Mouse (Mus musculus) liver, postnatal 0 days (tissue): Measurements from ENCODE around the gene Drosha. TPM values are rescaled to one million over a fixed set of nuclear protein-coding genes. Genes with fewer than 3 reads are reported as not detected.

Source experiments
- ATAC-seq: fragments of 200-750 bp; cut with Nextera tagmentation; 2 replicates; pipeline ENCODE4 v1.8.0; 2017; ENCODE audit warnings: mild to moderate bottlenecking, moderate library complexity
- DNase-seq: peaks from one replicate; pipeline ENCODE4 v3.0.0-alpha.2; 2016
- H3K27ac ChIP-seq: fragments of 300-500 bp; sonication (generic); 2 replicates; pipeline ENCODE4 v1.5.1; 2014; ENCODE audit warnings: antibody characterized with exemption, moderate library complexity, mild to moderate bottlenecking, low read depth
- H3K27me3 ChIP-seq: fragments of 300-500 bp; sonication (generic); 2 replicates; pipeline ENCODE4 v1.6.1; 2014; ENCODE audit warnings: low read length, control low read depth, mixed read lengths; ENCODE audit not compliant: insufficient read depth
- H3K36me3 ChIP-seq: fragments of 300-500 bp; sonication (generic); replicated peaks from 2 replicates; pipeline ENCODE4 v1.6.1; 2014; ENCODE audit warnings: mild to moderate bottlenecking, control low read depth, low read length, moderate library complexity, mixed read lengths; ENCODE audit not compliant: insufficient read depth
- H3K4me1 ChIP-seq: fragments of 300-500 bp; sonication (generic); 2 replicates; pipeline ENCODE4 v1.6.1; 2014; ENCODE audit warnings: antibody characterized with exemption, mild to moderate bottlenecking, control low read depth; ENCODE audit not compliant: insufficient read depth
- H3K4me2 ChIP-seq: fragments of 300-500 bp; sonication (generic); 2 replicates; pipeline ENCODE4 v1.6.1; 2014; ENCODE audit warnings: low read depth, mild to moderate bottlenecking, low read length, moderate library complexity, mixed read lengths
- H3K4me3 ChIP-seq: fragments of 300-500 bp; sonication (generic); 2 replicates; pipeline ENCODE4 v1.5.1; 2014; ENCODE audit warnings: low read depth, low read length
- H3K9ac ChIP-seq: fragments of 300-500 bp; sonication (generic); replicated peaks from 2 replicates; pipeline ENCODE4 v1.6.1; 2014; ENCODE audit warnings: mild to moderate bottlenecking, moderate library complexity
- H3K9me3 ChIP-seq: fragments of 300-500 bp; sonication (generic); 2 replicates; pipeline ENCODE4 v1.6.1; 2016; ENCODE audit warnings: mild to moderate bottlenecking, control low read depth, low read length, mixed read lengths
- CTCF ChIP-seq: sonication (generic); IDR thresholded peaks from 2 replicates; pipeline ENCODE4 v1.5.1; 2016; ENCODE audit warnings: antibody characterized with exemption, low read depth
- EP300 ChIP-seq: IDR thresholded peaks from 2 replicates; pipeline ENCODE4 v1.6.1; 2016; ENCODE audit warnings: antibody characterized with exemption, low read depth, mild to moderate bottlenecking
- WGBS: fragments of 180-500 bp; shearing (Covaris S2); extraction: QIAGEN DNeasy Blood & Tissue Kit; methylation state at CpG from one replicate; pipeline ENCODE4 v1.1.7; 2014; ENCODE audit not compliant: insufficient replicate concordance; 5-methylcytosine and 5-hydroxymethylcytosine counted together
- polyA plus RNA-seq: library from polyadenylated mRNA; unstranded; fragments of >200 nt; fragmentation: Nextera tagmentation; extraction: Ambion mirVana; gene quantifications from 2 replicates; pipeline ENCODE4 v1.2.1, GENCODE M21; 2015

Gene Drosha
- polyA plus RNA-seq, 1 experiment from 2014 or later: 5.2 TPM

GRCm38 (mm10) chr15:12824965-12825364 lies 350 bp downstream of the Drosha start:
- no peak for TF ChIP-seq EP300
- TF ChIP-seq CTCF: peak; percentile 21
- peak; percentile 43 for ATAC-seq
- H3K27me3 ChIP-seq: no peaks in the 10 kb centered on the region
- H3K9ac ChIP-seq: peak overlapping the region; percentile 95
- peaks cover 27% of the 10 kb centered on the region for H3K4me1 ChIP-seq
- WGBS: under 1% methylated on average over 31 of the region's 31 CpGs
- H3K9me3 ChIP-seq: no peaks in the 10 kb centered on the region
- peak overlapping the region; percentile 86 for H3K4me2 ChIP-seq
- peaks cover 24% of the 10 kb centered on the region for H3K36me3 ChIP-seq
- H3K27ac ChIP-seq: peak overlapping the region; percentile 75
- H3K4me3 ChIP-seq: peak overlapping the region; percentile 95
- DNase-seq: no peak

- WGBS: 51% methylated on average over 12 of the region's 12 CpGs
- Histone ChIP-seq H3K4me2 (peak overlapping the region; percentile 86), H3K36me3 (peaks cover 22% of the 10 kb centered on the region), H3K9me3 (no peaks in the 10 kb centered on the region), H3K9ac (peak overlapping the region; percentile 95), H3K4me3 (peak overlapping the region; percentile 95), H3K4me1 (peaks cover 27% of the 10 kb centered on the region), H3K27ac (no peak overlapping the region), H3K27me3 (no peaks in the 10 kb centered on the region)
- no peak for DNase-seq
- TF ChIP-seq CTCF (no peak), EP300 (no peak)
- no peak for ATAC-seq
Measured at GRCm38 (mm10) chr15:12825408-12825807, 793 bp downstream of the Drosha start.

GRCm38 (mm10) chr15:12829878-12830277 lies 5.3 kb downstream of the Drosha start:
- Histone ChIP-seq H3K4me2 (no peak overlapping the region), H3K4me3 (no peak overlapping the region), H3K36me3 (peaks cover 30% of the 10 kb centered on the region), H3K4me1 (peaks cover 14% of the 10 kb centered on the region), H3K27ac (no peak overlapping the region), H3K9me3 (no peaks in the 10 kb centered on the region), H3K9ac (no peak overlapping the region), H3K27me3 (no peaks in the 10 kb centered on the region)
- no peak for DNase-seq
- ATAC-seq: no peak
- TF ChIP-seq CTCF: no peak
- no peak for TF ChIP-seq EP300
- 56% methylated on average over 3 of the region's 3 CpGs for WGBS

- Histone ChIP-seq H3K9me3 (no peaks in the 10 kb centered on the region), H3K4me2 (no peak overlapping the region), H3K36me3 (peaks cover 39% of the 10 kb centered on the region), H3K9ac (no peak overlapping the region), H3K27me3 (no peaks in the 10 kb centered on the region), H3K4me1 (no peaks in the 10 kb centered on the region), H3K4me3 (no peak overlapping the region), H3K27ac (no peak overlapping the region)
- TF ChIP-seq CTCF (no peak), EP300 (no peak)
- ATAC-seq: no peak
- no peak for DNase-seq
- 87% methylated on average over 4 of the region's 4 CpGs for WGBS
Measured at GRCm38 (mm10) chr15:12832599-12832998, 8.0 kb downstream of the Drosha start.

- no peaks in the 10 kb centered on the region for H3K27me3 ChIP-seq
- 96% methylated on average over 31 of the region's 31 CpGs for WGBS
- ATAC-seq (no peak), DNase-seq (no peak)
- no peaks in the 10 kb centered on the region for H3K4me1 ChIP-seq
- H3K9ac ChIP-seq: no peak overlapping the region
- H3K4me2 ChIP-seq: no peak overlapping the region
- no peaks in the 10 kb centered on the region for H3K9me3 ChIP-seq
- no peak overlapping the region for H3K4me3 ChIP-seq
- H3K27ac ChIP-seq: no peak overlapping the region
- TF ChIP-seq EP300: no peak
- TF ChIP-seq CTCF: no peak
- H3K36me3 ChIP-seq: peaks cover 44% of the 10 kb centered on the region
Measured at GRCm38 (mm10) chr15:12833385-12833784, 8.8 kb downstream of the Drosha start.

- no peak for DNase-seq
- Histone ChIP-seq H3K27me3 (no peaks in the 10 kb centered on the region), H3K9ac (no peak overlapping the region), H3K4me1 (no peaks in the 10 kb centered on the region), H3K27ac (no peak overlapping the region), H3K4me2 (no peak overlapping the region), H3K4me3 (no peak overlapping the region), H3K36me3 (peaks cover 46% of the 10 kb centered on the region), H3K9me3 (no peaks in the 10 kb centered on the region)
- WGBS: 97% methylated on average over 24 of the region's 24 CpGs
- no peak for ATAC-seq
- TF ChIP-seq EP300 (no peak), CTCF (no peak)
Measured at GRCm38 (mm10) chr15:12834231-12834630, 9.6 kb downstream of the Drosha start.

- Histone ChIP-seq H3K27ac (no peak overlapping the region), H3K4me3 (no peak overlapping the region), H3K9me3 (no peaks in the 10 kb centered on the region), H3K36me3 (peaks cover 52% of the 10 kb centered on the region), H3K4me2 (no peak overlapping the region), H3K9ac (no peak overlapping the region), H3K27me3 (no peaks in the 10 kb centered on the region), H3K4me1 (no peaks in the 10 kb centered on the region)
- DNase-seq (no peak), ATAC-seq (no peak)
- 88% methylated on average over 11 of the region's 11 CpGs for WGBS
- no peak for TF ChIP-seq CTCF
- TF ChIP-seq EP300: no peak
Measured at GRCm38 (mm10) chr15:12840737-12841136, 16.1 kb downstream of the Drosha start.
